Mouse (Mus musculus) gastrocnemius, postnatal 25 days (tissue): Measurements from ENCODE around the gene H2al1d. TPM values are rescaled to one million over a fixed set of nuclear protein-coding genes. Genes with fewer than 3 reads are reported as not detected.
A peak's percentile ranks its signal among the peaks of the same experiment; 100 is the strongest.
"Not testable (repeated sequence)": the region's sequence is repeated elsewhere in the genome, so short reads cannot be mapped to it uniquely, and the experiment has no call there.

Source experiments
- DNase-seq: peaks from one replicate; pipeline ENCODE4 v3.0.0; 2022
- long read RNA-seq, 2 experiments: library from polyadenylated mRNA; stranded (forward); transcript quantifications; one replicate each; pipeline ENCODE4 v2.0.0; 2021
- total RNA-seq, 2 experiments: library from RNA; stranded (reverse); gene quantifications; 1 replicate in 1 of 2; 2 replicates in 1 of 2; pipeline ENCODE4 v1.2.3; 2021

Gene H2al1d
- total RNA-seq: not detected
- long read RNA-seq, experiment 1: 0 reads
- long read RNA-seq, experiment 2: 0 reads

GRCm38 (mm10) chrX:11308524-11308923, at the start of gene H2al1d:
Gene H2al1d, plus strand, starts transcription at chrX:11308824.
- DNase-seq: not testable (repeated sequence)

- DNase-seq: no peak
These were observed 43.7 kb upstream of the H2al1d start for GRCm38 (mm10) chrX:11264918-11265317.

- peak; percentile 25 for DNase-seq
These were observed 40.8 kb upstream of the H2al1d start for GRCm38 (mm10) chrX:11267791-11268190.

- DNase-seq: no peak
These were observed 39.5 kb upstream of the H2al1d start for GRCm38 (mm10) chrX:11269074-11269473.

GRCm38 (mm10) chrX:11273190-11273589, 35.4 kb upstream of the H2al1d start:
- DNase-seq: no peak

GRCm38 (mm10) chrX:11277083-11277482, 31.5 kb upstream of the H2al1d start:
- DNase-seq: no peak

GRCm38 (mm10) chrX:11280741-11281140, 27.9 kb upstream of the H2al1d start:
- no peak for DNase-seq

- no peak for DNase-seq
These were observed 20.2 kb upstream of the H2al1d start for GRCm38 (mm10) chrX:11288306-11288882.

GRCm38 (mm10) chrX:11289244-11289643, 19.4 kb upstream of the H2al1d start:
- no peak for DNase-seq

- not testable (repeated sequence) for DNase-seq
These were observed 9.7 kb upstream of the H2al1d start, which contains the start of gene H2al1a for GRCm38 (mm10) chrX:11298957-11299356. Gene H2al1a, plus strand, starts transcription at chrX:11299257.

GRCm38 (mm10) chrX:11302132-11302531, 6.5 kb upstream of the H2al1d start, which contains the start of gene H2al1b:
Gene H2al1b, plus strand, starts transcription at chrX:11302432.
- DNase-seq: not testable (repeated sequence)

GRCm38 (mm10) chrX:11305355-11305754, 3.3 kb upstream of the H2al1d start, which contains the start of gene H2al1c:
Gene H2al1c, plus strand, starts transcription at chrX:11305655.
- not testable (repeated sequence) for DNase-seq

- DNase-seq: not testable (repeated sequence)
These were observed 3.0 kb downstream of the H2al1d start, which contains the start of gene H2al1e for GRCm38 (mm10) chrX:11311634-11312033. Gene H2al1e, plus strand, starts transcription at chrX:11311934.

- not testable (repeated sequence) for DNase-seq
These were observed 6.2 kb downstream of the H2al1d start, which contains the start of gene H2al1f for GRCm38 (mm10) chrX:11314858-11315257. Gene H2al1f, plus strand, starts transcription at chrX:11315158.

GRCm38 (mm10) chrX:11317956-11318355, 9.3 kb downstream of the H2al1d start, which contains the start of gene H2al1g:
Gene H2al1g, plus strand, starts transcription at chrX:11318256.
- DNase-seq: not testable (repeated sequence)

GRCm38 (mm10) chrX:11321192-11321591, 12.6 kb downstream of the H2al1d start, which contains the start of gene H2al1h:
Gene H2al1h, plus strand, starts transcription at chrX:11321492.
- not testable (repeated sequence) for DNase-seq

- DNase-seq: not testable (repeated sequence)
These were observed 15.7 kb downstream of the H2al1d start, which contains the start of gene H2al1i for GRCm38 (mm10) chrX:11324359-11324758. Gene H2al1i, plus strand, starts transcription at chrX:11324659.

- not testable (repeated sequence) for DNase-seq
These were observed 18.9 kb downstream of the H2al1d start, which contains the start of gene H2al1j for GRCm38 (mm10) chrX:11327522-11327921. Gene H2al1j, plus strand, starts transcription at chrX:11327822.

GRCm38 (mm10) chrX:11345762-11346161, 37.1 kb downstream of the H2al1d start:
- DNase-seq: no peak

- no peak for DNase-seq
These were observed 38.1 kb downstream of the H2al1d start for GRCm38 (mm10) chrX:11346756-11347155.
